Mouse (Mus musculus) heart, embryonic 11.5 days (tissue): ENCODE measurements around the gene Pola2. TPM values are rescaled to one million over a fixed set of nuclear protein-coding genes. Genes with fewer than 3 reads are reported as not detected.

Source experiments
- ATAC-seq: fragments of 200-750 bp; cut with Nextera tagmentation; replicated peaks from 2 replicates; pipeline ENCODE4 v1.8.0; 2017; ENCODE audit warnings: moderate library complexity; ENCODE audit not compliant: insufficient number of reproducible peaks, low FRiP score, low TSS enrichment
- H3K27ac ChIP-seq: fragments of 300-500 bp; sonication (generic); 2 replicates; pipeline ENCODE4 v1.5.1; 2014; ENCODE audit warnings: mild to moderate bottlenecking, low read depth, low read length
- H3K27me3 ChIP-seq: fragments of 300-500 bp; sonication (generic); 2 replicates; pipeline ENCODE4 v1.6.1; 2014; ENCODE audit warnings: mild to moderate bottlenecking, low read length, mixed read lengths; ENCODE audit not compliant: control insufficient read depth, insufficient read depth
- H3K36me3 ChIP-seq: fragments of 300-500 bp; sonication (generic); 2 replicates; pipeline ENCODE4 v1.6.1; 2014; ENCODE audit warnings: mild to moderate bottlenecking, low read length, moderate library complexity, mixed read lengths; ENCODE audit not compliant: control insufficient read depth, insufficient read depth
- H3K4me1 ChIP-seq: fragments of 300-500 bp; sonication (generic); 2 replicates; pipeline ENCODE4 v1.6.1; 2014; ENCODE audit warnings: low read length; ENCODE audit not compliant: control insufficient read depth, insufficient read depth
- H3K4me2 ChIP-seq: fragments of 300-500 bp; sonication (generic); 2 replicates; pipeline ENCODE4 v1.6.1; 2014; ENCODE audit warnings: mild to moderate bottlenecking, moderate library complexity
- H3K4me3 ChIP-seq: fragments of 300-500 bp; sonication (generic); 2 replicates; pipeline ENCODE4 v1.5.1; 2014; ENCODE audit warnings: low read depth, low read length
- H3K9ac ChIP-seq: fragments of 300-500 bp; sonication (generic); 2 replicates; pipeline ENCODE4 v1.6.1; 2014; ENCODE audit warnings: mild to moderate bottlenecking, low read depth, low read length, moderate library complexity
- H3K9me3 ChIP-seq: fragments of 300-500 bp; sonication (generic); replicated peaks from 2 replicates; pipeline ENCODE4 v1.6.1; 2016; ENCODE audit warnings: low read length; ENCODE audit not compliant: control insufficient read depth
- WGBS: fragments of 180-500 bp; shearing (Covaris S2); extraction: QIAGEN DNeasy Blood & Tissue Kit; methylation state at CpG from one replicate; pipeline ENCODE4 v1.1.7; 2014; ENCODE audit not compliant: insufficient replicate concordance; 5-methylcytosine and 5-hydroxymethylcytosine counted together
- polyA plus RNA-seq: library from polyadenylated mRNA; unstranded; fragments of >200 nt; fragmentation: Nextera tagmentation; extraction: Ambion mirVana; gene quantifications from 2 replicates; pipeline ENCODE4 v1.2.1, GENCODE M21; 2014

Pola2 gene
- polyA plus RNA-seq, 1 experiment from 2014 or later: 58.9 TPM

- Histone ChIP-seq H3K9me3 (no peaks in the 10 kb centered on the region), H3K4me3 (no peak overlapping the region), H3K27ac (no peak overlapping the region), H3K36me3 (no peaks in the 10 kb centered on the region), H3K27me3 (no peaks in the 10 kb centered on the region), H3K4me2 (no peak overlapping the region), H3K4me1 (peaks cover 21% of the 10 kb centered on the region), H3K9ac (no peak overlapping the region)
- 65% methylated on average over 8 of the region's 8 CpGs for WGBS
- no peak for ATAC-seq
Observed at GRCm38 (mm10) chr19:5927532-5927931, 36.5 kb downstream of the Pola2 start.

DNA sequence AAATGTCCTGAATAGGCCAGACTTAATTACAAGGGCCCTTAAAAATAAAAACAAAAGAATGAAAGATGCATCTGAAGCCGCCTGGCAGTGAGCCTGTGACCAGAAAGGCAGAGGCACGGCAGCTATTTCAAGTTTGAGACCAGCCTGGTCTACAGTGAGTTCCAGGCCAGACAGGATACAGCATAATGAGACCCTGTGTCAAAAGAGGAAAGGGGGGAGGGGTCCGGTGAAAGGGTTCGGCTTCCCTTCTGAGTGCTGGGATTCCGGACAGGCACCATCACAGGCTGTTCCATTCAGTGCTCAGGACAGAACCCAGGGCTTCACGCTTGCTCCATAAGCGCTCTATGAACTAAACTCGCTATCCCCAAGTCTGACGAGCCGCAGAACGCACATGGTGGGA, 37.0 kb downstream of the Pola2 start:
- Histone ChIP-seq H3K27ac (no peak overlapping the region), H3K36me3 (no peaks in the 10 kb centered on the region), H3K9ac (no peak overlapping the region), H3K9me3 (no peaks in the 10 kb centered on the region), H3K4me2 (no peak overlapping the region), H3K27me3 (no peaks in the 10 kb centered on the region), H3K4me3 (no peak overlapping the region), H3K4me1 (peaks cover 27% of the 10 kb centered on the region)
- ATAC-seq: no peak
- WGBS: 81% methylated on average over 11 of the region's 11 CpGs

GRCm38 (mm10) chr19:5925311-5925855, 38.6 kb downstream of the Pola2 start:
- no peaks in the 10 kb centered on the region for H3K27me3 ChIP-seq
- H3K9ac ChIP-seq: peak overlapping the region; percentile 0; the same call in 1 of the 2 replicates
- peak overlapping the region; percentile 93 for H3K4me2 ChIP-seq
- H3K27ac ChIP-seq: peak overlapping the region; percentile 24; the same call in 1 of the 2 replicates
- no peak for ATAC-seq
- H3K4me1 ChIP-seq: peaks cover 31% of the 10 kb centered on the region
- no peaks in the 10 kb centered on the region for H3K9me3 ChIP-seq
- no peaks in the 10 kb centered on the region for H3K36me3 ChIP-seq
- H3K4me3 ChIP-seq: peak overlapping the region; percentile 71
- 22% methylated on average over 11 of the region's 11 CpGs for WGBS

DNA sequence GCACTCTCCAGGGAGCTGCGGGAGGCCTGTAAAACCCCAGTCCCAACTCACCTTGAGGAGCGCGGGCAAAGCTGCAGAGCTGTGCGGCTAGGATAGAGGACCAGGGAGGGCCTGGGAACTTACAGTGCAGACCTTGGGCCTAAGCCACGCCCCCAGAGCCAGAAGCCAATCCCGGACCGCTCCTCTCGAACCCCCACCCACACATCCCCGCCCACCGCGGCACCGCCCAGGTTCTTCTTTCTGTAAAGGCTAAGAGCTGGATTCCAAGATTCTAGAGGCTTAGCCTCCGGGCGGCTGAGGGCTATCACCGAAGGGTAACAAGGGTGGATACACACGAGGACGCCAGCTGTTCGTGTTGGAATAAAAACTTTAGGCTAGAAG, 39.3 kb downstream of the Pola2 start, which contains the start of gene Cdc42ep2:
Gene Cdc42ep2 (minus strand): TSS at position 104 of the 381 bp plus-strand sequence.
- Histone ChIP-seq H3K27ac (peak within 1 kb of the TSS; percentile 83), H3K4me3 (peak within 1 kb of the TSS; percentile 71), H3K9ac (peak within 1 kb of the TSS; percentile 70), H3K4me2 (peak within 1 kb of the TSS; percentile 93), H3K27me3 (no peaks in the 10 kb centered on the region), H3K36me3 (no peaks in the 10 kb centered on the region), H3K9me3 (no peaks in the 10 kb centered on the region), H3K4me1 (peaks cover 26% of the 10 kb centered on the region)
- peak; percentile 87 for ATAC-seq
- under 1% methylated on average over 18 of the region's 18 CpGs for WGBS

- Histone ChIP-seq H3K27me3 (no peaks in the 10 kb centered on the region), H3K4me3 (peak overlapping the region; percentile 71), H3K36me3 (no peaks in the 10 kb centered on the region), H3K27ac (peak overlapping the region; percentile 83), H3K4me2 (peak overlapping the region; percentile 93), H3K4me1 (peaks cover 21% of the 10 kb centered on the region), H3K9me3 (no peaks in the 10 kb centered on the region), H3K9ac (peak overlapping the region; percentile 70)
- WGBS: under 1% methylated on average over 38 of the region's 38 CpGs
- ATAC-seq: peak; percentile 67
Observed at GRCm38 (mm10) chr19:5923990-5924712, 39.9 kb downstream of the Pola2 start.

GRCm38 (mm10) chr19:5922963-5923362, 41.0 kb downstream of the Pola2 start:
- H3K27ac ChIP-seq: no peak overlapping the region
- H3K4me3 ChIP-seq: 0 out of 2 replicates have a peak overlapping the region, but pooled peaks have one; percentile 5
- H3K36me3 ChIP-seq: peaks cover 3% of the 10 kb centered on the region
- peaks cover 18% of the 10 kb centered on the region for H3K4me1 ChIP-seq
- no peaks in the 10 kb centered on the region for H3K9me3 ChIP-seq
- H3K9ac ChIP-seq: peak overlapping the region; percentile 43; the same call in 1 of the 2 replicates
- H3K27me3 ChIP-seq: no peaks in the 10 kb centered on the region
- ATAC-seq: no peak
- WGBS: 89% methylated on average over 3 of the region's 3 CpGs
- H3K4me2 ChIP-seq: peak overlapping the region; percentile 12

- 38% methylated on average over 15 of the region's 15 CpGs for WGBS
- peak overlapping the region; percentile 43 for H3K9ac ChIP-seq
- peak overlapping the region; percentile 45 for H3K4me2 ChIP-seq
- H3K27me3 ChIP-seq: no peaks in the 10 kb centered on the region
- H3K4me3 ChIP-seq: peak overlapping the region; percentile 17
- no peaks in the 10 kb centered on the region for H3K9me3 ChIP-seq
- peaks cover 18% of the 10 kb centered on the region for H3K4me1 ChIP-seq
- peak overlapping the region; percentile 30; the same call in 1 of the 2 replicates for H3K27ac ChIP-seq
- ATAC-seq: no peak
- peaks cover 9% of the 10 kb centered on the region for H3K36me3 ChIP-seq
Observed at GRCm38 (mm10) chr19:5922119-5922942, 41.7 kb downstream of the Pola2 start.

DNA sequence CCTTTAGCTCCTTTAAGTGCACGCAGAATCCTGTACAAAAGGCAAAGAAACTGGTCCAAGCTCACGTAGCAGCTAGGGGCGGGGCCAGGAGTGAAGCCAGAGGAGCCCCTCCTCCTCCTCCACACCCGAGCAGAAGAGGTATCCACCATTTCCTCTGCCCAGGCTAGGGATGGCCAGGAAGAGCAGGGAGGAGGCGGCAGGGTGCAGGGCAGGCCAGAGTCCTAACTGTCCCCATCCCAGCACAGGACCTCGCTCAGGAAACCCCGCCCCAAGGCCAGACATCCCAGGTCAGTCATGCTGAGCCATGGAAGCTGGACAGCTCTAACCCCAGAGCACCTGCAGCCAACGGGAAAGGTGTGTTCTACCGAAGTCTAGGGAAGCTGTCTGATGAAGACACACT, 42.3 kb downstream of the Pola2 start:
- Histone ChIP-seq H3K27me3 (no peaks in the 10 kb centered on the region), H3K4me1 (peaks cover 18% of the 10 kb centered on the region), H3K36me3 (peaks cover 11% of the 10 kb centered on the region), H3K4me3 (peak overlapping the region; percentile 17), H3K9me3 (no peaks in the 10 kb centered on the region), H3K4me2 (peak overlapping the region; percentile 45), H3K27ac (no peak overlapping the region), H3K9ac (peak overlapping the region; percentile 1; the same call in 1 of the 2 replicates)
- WGBS: 14% methylated on average over 9 of the region's 9 CpGs
- no peak for ATAC-seq
